Mouse (Mus musculus) cerebellum, adult 11 months (tissue): Measurements from ENCODE around the gene 4930550C14Rik.

ENCODE experiments used
- DNase-seq: peaks from one replicate; pipeline ENCODE4 v3.0.0; 2022

Gene 4930550C14Rik

GRCm38 (mm10) chr9:53402291-53402711 lies at the start of gene 4930550C14Rik:
Gene 4930550C14Rik (plus strand): TSS chr9:53402325.
- no peak for DNase-seq

DNA sequence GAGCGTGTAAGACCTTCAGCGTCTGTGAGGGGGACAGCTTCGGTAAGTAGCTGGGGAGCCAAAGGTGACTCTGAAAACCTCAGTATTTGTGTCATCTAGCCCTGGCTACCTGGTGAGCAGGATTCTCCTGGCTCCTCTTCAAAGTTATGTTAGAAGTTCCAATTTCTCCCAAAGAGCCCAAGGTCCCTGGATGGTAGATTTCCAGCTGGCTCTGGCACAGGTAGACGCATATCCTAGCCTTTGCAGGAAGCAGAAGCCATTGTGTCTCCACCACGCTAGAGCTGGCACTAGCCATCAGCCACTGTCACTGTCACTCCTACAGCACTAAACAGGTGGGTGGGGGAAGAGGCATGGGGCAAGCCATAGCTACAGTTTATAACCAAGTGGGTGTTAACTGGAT lies 49.0 kb upstream of the 4930550C14Rik start:
- no peak for DNase-seq

GRCm38 (mm10) chr9:53356219-53357155 lies 45.6 kb upstream of the 4930550C14Rik start:
- no peak for DNase-seq

DNA sequence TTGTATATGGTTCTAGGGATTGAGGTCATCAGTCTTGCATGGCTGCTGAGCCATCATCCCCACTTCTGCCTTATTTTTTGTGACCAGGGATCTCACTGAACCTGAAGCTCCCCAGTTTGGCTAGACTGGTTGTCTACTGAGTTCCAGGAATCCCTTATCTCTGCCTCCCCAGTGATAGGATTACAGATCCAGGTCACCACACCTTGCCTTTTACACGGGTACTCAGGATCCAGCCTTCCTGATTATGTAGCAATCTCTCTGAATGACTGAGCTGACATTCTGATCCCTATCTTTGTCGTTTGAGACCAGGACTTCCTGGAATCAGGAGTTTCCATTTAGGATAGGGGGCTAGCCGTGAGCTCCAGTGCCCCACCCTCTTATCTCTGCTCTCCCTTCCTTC lies 30.8 kb upstream of the 4930550C14Rik start:
- DNase-seq: no peak

GRCm38 (mm10) chr9:53375907-53376306 lies 26.2 kb upstream of the 4930550C14Rik start:
- no peak for DNase-seq

GRCm38 (mm10) chr9:53376820-53377219 lies 25.3 kb upstream of the 4930550C14Rik start:
- DNase-seq: no peak

DNA sequence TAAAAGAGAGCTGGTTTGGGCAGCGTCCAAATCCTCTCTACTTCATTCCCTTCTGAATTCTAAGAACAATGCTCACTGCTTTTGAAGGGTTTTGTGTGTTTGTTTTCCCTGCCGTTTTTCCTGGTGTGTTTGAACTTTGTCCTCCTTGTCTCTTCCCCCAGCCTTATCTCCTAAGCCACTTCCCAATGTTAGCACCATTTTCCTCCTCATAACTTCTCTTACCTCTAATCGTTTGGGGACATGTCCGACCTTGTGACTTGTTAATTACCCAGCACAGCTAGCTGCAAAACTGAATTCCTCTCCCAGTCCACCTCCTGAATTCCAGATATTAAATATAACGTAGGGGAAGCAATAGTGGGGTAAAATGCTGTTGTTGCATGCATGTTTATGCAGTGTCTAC lies 24.5 kb upstream of the 4930550C14Rik start:
- DNase-seq: no peak

- no peak for DNase-seq
Measured at GRCm38 (mm10) chr9:53378171-53378570, 24.0 kb upstream of the 4930550C14Rik start.

DNA sequence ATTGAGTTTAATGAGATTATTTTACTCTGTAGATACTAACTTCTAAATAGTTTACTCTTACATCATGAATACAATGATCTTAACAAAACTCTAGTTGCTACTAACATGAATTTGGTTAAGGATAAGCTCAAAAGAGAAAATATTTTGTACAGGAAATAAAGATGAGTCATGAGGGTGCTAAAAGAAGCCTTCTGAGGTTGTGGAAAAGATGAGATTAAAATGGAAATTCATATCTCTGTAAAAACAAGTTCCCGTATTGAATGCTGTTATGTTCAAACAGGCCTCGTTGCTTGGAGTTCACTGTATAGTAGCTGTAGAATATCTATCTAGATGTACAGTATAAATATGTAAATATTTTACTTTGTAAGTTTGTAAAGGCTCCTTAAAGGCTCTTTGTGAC lies 21.5 kb upstream of the 4930550C14Rik start:
- DNase-seq: no peak

DNA sequence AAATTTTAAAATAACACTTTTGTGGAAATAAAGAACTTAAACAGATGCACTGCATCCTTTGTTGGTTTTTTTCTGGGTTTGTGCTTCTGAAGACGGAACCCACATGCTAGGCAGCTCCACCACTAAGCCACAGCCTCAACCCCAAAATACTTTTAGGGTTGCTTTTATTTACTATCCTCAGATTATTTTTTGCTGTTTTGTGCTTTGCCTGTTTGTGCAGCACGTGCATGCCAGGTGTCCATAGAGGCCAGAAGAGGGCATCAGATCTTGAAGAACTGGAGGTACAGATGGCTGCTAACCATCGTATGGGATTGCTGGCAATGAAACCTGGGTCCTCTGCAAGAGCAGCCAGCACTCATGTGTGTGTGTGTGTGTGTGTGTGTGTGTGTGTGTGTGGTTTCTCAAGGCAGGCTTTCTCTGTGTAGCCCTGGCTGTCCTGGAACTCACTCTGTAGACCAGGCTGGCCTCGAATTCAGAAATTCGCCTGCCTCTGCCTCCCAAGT lies 21.0 kb upstream of the 4930550C14Rik start:
- no peak for DNase-seq

DNA sequence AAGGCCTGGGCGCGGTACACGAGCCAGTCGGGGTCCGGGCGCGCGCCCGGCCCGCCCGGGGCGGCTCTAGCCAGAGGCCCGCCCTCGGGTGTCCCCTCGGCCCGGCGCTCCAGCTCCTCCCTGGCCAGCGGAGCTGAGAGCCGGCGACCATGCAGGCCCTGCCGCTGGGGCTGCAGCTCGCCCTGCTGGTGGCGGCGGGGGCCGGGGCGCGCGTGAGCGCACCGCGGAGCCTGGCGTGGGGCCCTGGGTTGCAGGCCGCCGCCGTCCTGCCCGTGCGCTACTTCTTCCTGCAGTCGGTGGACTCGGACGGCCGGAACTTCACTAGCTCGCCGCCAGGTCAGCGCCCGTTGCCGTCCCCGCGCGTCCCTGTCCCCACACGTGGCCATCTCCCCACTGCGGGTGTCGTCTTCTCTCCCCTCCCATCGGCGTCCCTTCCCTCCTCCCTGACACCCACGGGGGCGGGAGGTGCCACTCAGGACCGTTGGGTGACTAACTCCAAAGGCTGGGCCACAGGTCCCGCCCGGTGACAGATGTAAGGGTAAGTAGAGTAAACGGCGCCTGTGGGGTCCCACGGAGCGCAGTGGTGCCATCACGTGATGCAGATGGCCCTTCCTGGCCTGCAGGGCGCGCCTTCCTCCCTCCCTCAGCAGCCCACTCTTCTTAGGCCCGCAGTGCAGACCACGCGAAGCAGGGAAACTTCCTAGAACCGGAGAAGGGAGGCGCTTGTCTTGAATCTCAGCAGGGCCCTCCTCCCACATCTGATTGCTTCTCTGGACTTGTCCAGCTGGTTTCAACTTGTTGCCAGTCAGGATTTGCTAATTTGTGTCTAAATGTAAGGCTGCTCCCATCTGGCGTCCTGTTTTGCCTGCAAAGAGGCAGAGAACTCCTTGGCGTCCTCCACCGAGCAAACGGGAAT lies 17.9 kb upstream of the 4930550C14Rik start, which contains the start of gene Kdelc2:
TSS of gene Kdelc2 (plus strand) at position 75 of the 916 bp plus-strand sequence.
- DNase-seq: peak; percentile 54

- no peak for DNase-seq
Measured at GRCm38 (mm10) chr9:53384873-53385272, 17.3 kb upstream of the 4930550C14Rik start.

- DNase-seq: no peak
Measured at GRCm38 (mm10) chr9:53387431-53387830, 14.7 kb upstream of the 4930550C14Rik start.

- no peak for DNase-seq
Measured at GRCm38 (mm10) chr9:53389109-53389508, 13.0 kb upstream of the 4930550C14Rik start.

GRCm38 (mm10) chr9:53390136-53390535 lies 12.0 kb upstream of the 4930550C14Rik start:
- DNase-seq: no peak

DNA sequence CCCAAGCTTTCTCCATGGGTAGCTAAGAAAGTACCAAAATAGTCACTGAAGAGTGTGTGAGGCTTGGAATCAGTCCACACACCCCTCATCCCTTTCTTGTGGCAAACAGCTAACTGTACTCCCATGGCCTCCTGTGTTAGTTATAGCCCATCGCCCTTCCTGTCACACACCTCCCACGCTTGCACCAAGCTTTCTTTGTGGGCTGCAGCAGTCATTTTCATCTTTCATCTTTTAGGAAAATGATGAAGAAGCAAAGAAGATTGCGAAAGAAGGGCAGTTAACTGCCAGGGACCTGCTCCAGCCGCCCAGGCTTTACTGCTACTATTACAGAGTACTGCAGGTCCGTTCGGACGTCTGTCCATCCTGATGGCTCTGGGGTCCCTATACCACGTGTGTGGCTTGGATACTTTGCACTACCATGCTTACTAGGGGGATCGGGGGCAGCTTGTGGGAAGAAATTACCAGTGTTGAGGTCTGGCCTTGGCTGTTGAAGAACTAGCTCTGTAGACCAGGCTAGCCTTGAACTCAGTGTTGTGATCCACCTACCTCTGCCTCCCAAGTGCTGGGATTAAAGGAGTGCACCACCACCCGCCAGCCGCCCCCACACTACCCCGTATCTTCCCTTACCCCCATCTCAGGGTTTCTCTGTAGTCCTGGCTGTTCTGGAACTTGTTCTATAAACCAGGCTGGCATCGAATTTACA lies 4.3 kb upstream of the 4930550C14Rik start:
- no peak for DNase-seq

- DNase-seq: peak; percentile 69
Measured at GRCm38 (mm10) chr9:53398388-53398700, 3.8 kb upstream of the 4930550C14Rik start.

DNA sequence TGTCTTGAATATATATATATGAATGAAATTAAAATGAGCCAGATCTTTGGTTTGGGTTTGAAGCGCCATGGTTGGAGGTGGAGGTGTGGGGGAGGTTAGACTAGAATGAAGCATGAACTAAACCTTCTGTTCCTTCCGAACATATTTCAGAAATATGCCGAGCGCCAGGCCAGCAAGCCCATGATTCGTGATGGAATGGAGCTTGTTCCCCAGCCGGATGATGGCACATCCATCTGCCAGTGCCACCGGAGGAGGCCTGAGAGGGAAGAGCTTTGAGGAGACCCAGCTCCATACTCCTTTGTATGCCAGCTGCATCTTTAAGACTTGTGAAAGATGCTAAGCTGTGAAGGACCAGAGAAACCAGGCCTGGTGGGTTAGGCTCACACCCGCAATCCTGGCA lies 2.6 kb upstream of the 4930550C14Rik start:
- DNase-seq: no peak

DNA sequence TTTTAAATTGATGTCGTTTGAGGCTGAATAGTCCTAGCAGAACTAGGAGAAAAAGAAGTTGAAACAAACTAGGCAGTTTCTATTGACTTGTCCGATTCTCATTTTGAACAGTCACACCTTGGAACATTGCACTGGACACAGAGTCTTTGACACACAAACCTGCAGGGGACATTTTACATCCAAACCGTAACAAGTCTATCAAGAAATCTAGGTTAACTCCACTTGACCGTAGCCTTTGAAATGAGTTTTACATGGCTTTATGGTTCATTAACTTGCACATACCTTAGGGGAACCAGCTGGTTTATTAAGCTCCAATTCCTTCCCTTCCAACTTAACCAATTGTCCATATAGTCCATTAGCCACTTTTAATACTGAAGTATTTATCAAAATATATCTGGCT lies 1.4 kb upstream of the 4930550C14Rik start:
- no peak for DNase-seq

DNA sequence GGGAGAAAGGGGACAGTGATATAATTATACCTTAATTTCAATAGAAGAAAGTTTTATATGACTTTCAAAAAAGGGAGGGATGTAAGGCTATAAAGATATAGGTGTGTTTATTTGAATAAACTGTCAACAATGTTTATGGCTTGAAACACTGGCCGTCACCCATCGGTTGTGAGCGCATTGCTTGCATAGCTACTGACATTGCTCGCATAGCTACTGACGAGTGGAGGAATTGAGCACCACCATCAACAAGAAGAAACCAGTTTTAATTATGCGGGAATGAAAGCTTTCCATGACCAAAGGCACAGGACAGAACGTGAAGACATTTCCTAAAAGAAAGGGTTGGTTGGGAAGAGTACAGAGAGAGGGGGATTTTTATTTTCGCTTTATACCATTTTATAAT lies 979 bp upstream of the 4930550C14Rik start:
- no peak for DNase-seq

DNA sequence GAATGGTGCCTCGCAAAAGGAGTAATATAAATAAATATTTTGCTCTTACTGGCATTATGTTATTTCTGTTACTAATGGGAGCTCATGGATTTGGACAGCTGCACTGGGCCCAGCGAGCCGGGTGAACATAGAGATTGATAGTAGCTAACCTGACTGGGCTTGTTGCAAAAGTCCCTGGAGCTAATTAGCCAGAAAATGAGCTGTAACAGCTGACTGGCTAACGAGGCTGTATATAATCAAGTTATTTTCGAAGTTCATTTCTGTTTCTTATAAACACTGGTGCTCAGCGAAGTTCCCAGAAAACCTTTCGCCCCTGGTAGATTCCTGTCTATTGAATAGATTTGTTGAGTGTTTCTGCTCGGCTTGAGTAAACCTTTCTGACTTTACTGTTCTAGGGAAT lies 866 bp downstream of the 4930550C14Rik start:
- no peak for DNase-seq

- no peak for DNase-seq
Measured at GRCm38 (mm10) chr9:53404050-53404752, 2.1 kb downstream of the 4930550C14Rik start.
